Mouse (Mus musculus): Measurements from ENCODE around the gene Gm15091. TPM values are rescaled to one million over a fixed set of nuclear protein-coding genes. Genes with fewer than 3 reads are reported as not detected.
"Not testable (repeated sequence)": the region's sequence is repeated elsewhere in the genome, so short reads cannot be mapped to it uniquely, and the experiment has no call there.

The Gm15091 gene
- not detected in 2 replicates for polyA plus RNA-seq (2015; fragmentation: Nextera tagmentation; extraction: Ambion mirVana)

GRCm38 (mm10) chrX:149941355-149941754 lies at the start of gene Gm15091:
Gm15091 (plus strand) TSS chrX:149941655.
- not testable (repeated sequence) for H3K27me3 ChIP-seq (ENCODE audit: control insufficient read depth, insufficient read depth, low read length); H3K9ac ChIP-seq (ENCODE audit: low read length); DNase-seq (ENCODE audit: low spot score); H3K36me3 ChIP-seq (ENCODE audit: control insufficient read depth, insufficient read depth, low read length); H3K9me3 ChIP-seq (ENCODE audit: control insufficient read depth, low read length); H3K27ac ChIP-seq (replicated peaks); ATAC-seq (ENCODE audit: low FRiP score, low TSS enrichment); H3K4me3 ChIP-seq (ENCODE audit: low read depth, low read length); H3K4me2 ChIP-seq (replicated peaks; ENCODE audit: low read depth); H3K4me1 ChIP-seq (replicated peaks; ENCODE audit: control insufficient read depth, insufficient read depth)
- WGBS: 72% methylated on average over 5 of the region's 6 CpGs

Other genes starting within 250 kb of the Gm15091 start
- 0.05 TPM in 1 of 2 replicates, not detected in the other for gene Gm15097, start 157.2 kb upstream of the Gm15091 start, polyA plus RNA-seq (2015; fragmentation: Nextera tagmentation; extraction: Ambion mirVana)